Mouse (Mus musculus): ENCODE measurements at regions not wholly inside any gene's neighbourhood (a gene's known extent, or its start where the extent isn't known, plus 50 kb on each side); places are given as distances from the start of the nearest gene placed in this dataset.

DNA sequence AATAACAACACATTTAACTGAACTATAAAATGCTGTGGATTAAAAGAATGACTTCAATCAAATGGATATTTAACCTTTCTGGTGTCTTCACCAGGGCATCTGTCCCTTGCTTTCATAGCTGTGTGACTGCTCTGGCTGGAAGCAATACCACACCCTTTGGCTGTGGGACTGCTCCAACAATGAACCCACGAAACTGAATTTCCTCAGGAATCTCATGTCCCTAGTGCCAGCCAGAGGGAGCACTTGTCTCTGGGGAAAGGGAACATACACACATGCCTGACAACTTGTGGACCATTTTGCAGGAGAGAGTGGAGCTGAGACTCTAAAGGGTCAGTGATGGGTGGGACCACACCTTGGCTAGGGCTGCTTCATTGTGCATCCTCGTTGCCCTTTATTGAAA, 114.9 kb upstream of the Npvf start:
- TF ChIP-seq CTCF (conservative IDR thresholded peaks at IDR 0.05; ENCODE audit: insufficient read depth, insufficient read length, low read depth, low read length) (no peak), POLR2A (IDR thresholded peaks at IDR 0.05; ENCODE audit: low read depth, low read length) (no peak)

Measured in kidney, adult 2 months (tissue).